Mouse (Mus musculus) c-Kit-positive CD71-positive TER-119-positive erythroid progenitor cells, embryonic 14.5 days (primary cell): ENCODE data around the gene Nup153.

ENCODE experiments used
- DNase-seq: peaks from one replicate; pipeline ENCODE4 v3.0.0-alpha.2; 2013; ENCODE audit warnings: low spot score

The Nup153 gene

GRCm38 (mm10) chr13:46669620-46670271 lies 58.0 kb downstream of the Nup153 start:
- no peak for DNase-seq

GRCm38 (mm10) chr13:46669048-46669619 lies 58.6 kb downstream of the Nup153 start, which contains the start of gene Fam8a1:
Gene Fam8a1 (plus strand): TSS chr13:46669522.
- peak; percentile 87 for DNase-seq

- no peak for DNase-seq
These were observed 64.2 kb downstream of the Nup153 start for GRCm38 (mm10) chr13:46663461-46663964.

- DNase-seq = no peak
These were observed 68.5 kb downstream of the Nup153 start for GRCm38 (mm10) chr13:46659211-46659610.

GRCm38 (mm10) chr13:46654566-46654965 lies 73.2 kb downstream of the Nup153 start:
- no peak for DNase-seq

- no peak for DNase-seq
These were observed 74.1 kb downstream of the Nup153 start for GRCm38 (mm10) chr13:46653671-46654070.

- no peak for DNase-seq
These were observed 75.1 kb downstream of the Nup153 start for GRCm38 (mm10) chr13:46652671-46653070.

GRCm38 (mm10) chr13:46651853-46652252 lies 75.9 kb downstream of the Nup153 start:
- no peak for DNase-seq

GRCm38 (mm10) chr13:46645476-46645875 lies 82.3 kb downstream of the Nup153 start:
- no peak for DNase-seq

- DNase-seq = no peak
These were observed 83.6 kb downstream of the Nup153 start for GRCm38 (mm10) chr13:46644175-46644574.

- peak; percentile 16 for DNase-seq
These were observed 85.4 kb downstream of the Nup153 start for GRCm38 (mm10) chr13:46642318-46642717.

- no peak for DNase-seq
These were observed 86.9 kb downstream of the Nup153 start for GRCm38 (mm10) chr13:46640608-46641468.

- no peak for DNase-seq
These were observed 93.6 kb downstream of the Nup153 start for GRCm38 (mm10) chr13:46634133-46634488.

GRCm38 (mm10) chr13:46633320-46634132 lies 94.2 kb downstream of the Nup153 start:
- DNase-seq = no peak

- DNase-seq = no peak
These were observed 94.9 kb downstream of the Nup153 start for GRCm38 (mm10) chr13:46632796-46633195.
